8 mouse cellular contexts compared by ENCODE assay signal in genomic region chr3:88631921-88632587, GRCm38 (mm10). TPM values are rescaled to one million over a fixed set of nuclear protein-coding genes. Genes with fewer than 3 reads are reported as not detected.
DNase-seq lines count a peak whose midpoint lies in the region; ATAC-seq and TF ChIP-seq lines count a peak whose summit lies in the region.

No protein-coding gene starts in this region.

- H3K27ac ChIP-seq in hindbrain, postnatal 0 days = no peak overlapping the region
- no peak overlapping the region for H3K27ac ChIP-seq in hindbrain, embryonic 12.5 days
- H3K27ac ChIP-seq in lung, postnatal 0 days (ENCODE audit: low read length) = peak overlapping the region; percentile 74; the same call in 1 of the 2 replicates

- peak; percentile 58 for DNase-seq in hindbrain, postnatal 0 days (ENCODE audit: low spot score)
- peak; percentile 60 for DNase-seq in NIH3T3 (ENCODE audit: low read depth)
- DNase-seq in lung, postnatal 0 days (ENCODE audit: low spot score) = peak; percentile 78
- DNase-seq in urinary bladder, postnatal 14 days (ENCODE audit: low spot score) = no peak
- DNase-seq in frontal cortex, adult 2 months (ENCODE audit: extremely low spot score in 1 of 2, low spot score in 1 of 2) = no peak

- no peaks in the 10 kb centered on the region for H3K9me3 ChIP-seq in hindbrain, postnatal 0 days (ENCODE audit: low read length)
- H3K9me3 ChIP-seq in hindbrain, embryonic 12.5 days (replicated peaks) = no peaks in the 10 kb centered on the region
- no peaks in the 10 kb centered on the region for H3K9me3 ChIP-seq in E14TG2a.4 (ENCODE audit: low read length)
- no peaks in the 10 kb centered on the region for H3K9me3 ChIP-seq in lung, postnatal 0 days (ENCODE audit: low read length)

- ATAC-seq in hindbrain, postnatal 0 days = peak; percentile 21; the same call in 1 of the 2 replicates
- no peak for ATAC-seq in hindbrain, embryonic 12.5 days (ENCODE audit: low FRiP score)
- peak; percentile 23; the same call in 1 of the 2 replicates for ATAC-seq in lung, postnatal 0 days
- ATAC-seq in erythroid progenitor cell, adult 5-6 weeks (replicated peaks; ENCODE audit: low FRiP score, poor library complexity, severe bottlenecking) = no peak

- peak; percentile 74 for TF ChIP-seq CTCF in hindbrain, postnatal 0 days (IDR thresholded peaks at IDR 0.05; ENCODE audit: low read depth)
- peak; percentile 26 for TF ChIP-seq CTCF in E14TG2a.4 (conservative IDR thresholded peaks at IDR 0.05; ENCODE audit: low read length)
- TF ChIP-seq CTCF in lung, postnatal 0 days (IDR thresholded peaks at IDR 0.05) = peak; percentile 82

- WGBS in hindbrain, postnatal 0 days = 76% methylated on average over 12 of the region's 12 CpGs
- WGBS in hindbrain, embryonic 12.5 days = 78% methylated on average over 12 of the region's 12 CpGs
- WGBS in lung, postnatal 0 days = 60% methylated on average over 12 of the region's 12 CpGs

- H3K9ac ChIP-seq in hindbrain, postnatal 0 days (replicated peaks; ENCODE audit: low read length) = no peak overlapping the region
- no peak overlapping the region for H3K9ac ChIP-seq in hindbrain, embryonic 12.5 days
- no peak overlapping the region for H3K9ac ChIP-seq in lung, postnatal 0 days (replicated peaks; ENCODE audit: low read depth)

- H3K4me1 ChIP-seq in hindbrain, postnatal 0 days (ENCODE audit: insufficient read depth, low read length) = 0 out of 2 replicates have a peak, but pooled peaks cover 3% of the 10 kb centered on the region
- peaks cover 26% of the 10 kb centered on the region for H3K4me1 ChIP-seq in hindbrain, embryonic 12.5 days
- H3K4me1 ChIP-seq in E14TG2a.4 (replicated peaks; ENCODE audit: low read depth, low read length) = peaks cover 98% of the 10 kb centered on the region
- peaks cover 16% of the 10 kb centered on the region; the same call in 1 of the 2 replicates for H3K4me1 ChIP-seq in lung, postnatal 0 days (ENCODE audit: insufficient read depth, low read depth, low read length)

- H3K27me3 ChIP-seq in hindbrain, postnatal 0 days (ENCODE audit: insufficient read depth, low read length) = no peaks in the 10 kb centered on the region
- H3K27me3 ChIP-seq in hindbrain, embryonic 12.5 days = no peaks in the 10 kb centered on the region
- H3K27me3 ChIP-seq in E14TG2a.4 (ENCODE audit: insufficient read depth, low read length) = no peaks in the 10 kb centered on the region
- no peaks in the 10 kb centered on the region for H3K27me3 ChIP-seq in lung, postnatal 0 days (replicated peaks; ENCODE audit: insufficient read depth, low read length)

- H3K4me3 ChIP-seq in hindbrain, postnatal 0 days (ENCODE audit: low read length) = no peak overlapping the region
- no peak overlapping the region for H3K4me3 ChIP-seq in hindbrain, embryonic 12.5 days
- H3K4me3 ChIP-seq in E14TG2a.4 (replicated peaks; ENCODE audit: low read length) = peak overlapping the region; percentile 23; the same call in 1 of the 2 replicates
- no peak overlapping the region for H3K4me3 ChIP-seq in lung, postnatal 0 days (ENCODE audit: low read depth, low read length)

- H3K4me2 ChIP-seq in hindbrain, postnatal 0 days (ENCODE audit: low read depth, low read length) = no peak overlapping the region
- H3K4me2 ChIP-seq in hindbrain, embryonic 12.5 days (replicated peaks) = no peak overlapping the region
- no peak overlapping the region for H3K4me2 ChIP-seq in lung, postnatal 0 days (replicated peaks; ENCODE audit: low read depth, low read length)

- no peak for TF ChIP-seq EP300 in lung, postnatal 0 days (IDR thresholded peaks at IDR 0.05)

- H3K36me3 ChIP-seq in hindbrain, postnatal 0 days (ENCODE audit: insufficient read depth, low read length) = peaks cover 62% of the 10 kb centered on the region
- H3K36me3 ChIP-seq in hindbrain, embryonic 12.5 days = peaks cover 87% of the 10 kb centered on the region
- peaks cover 96% of the 10 kb centered on the region for H3K36me3 ChIP-seq in E14TG2a.4 (ENCODE audit: insufficient read depth, low read length)
- peaks cover 63% of the 10 kb centered on the region for H3K36me3 ChIP-seq in lung, postnatal 0 days (ENCODE audit: insufficient read depth, low read length)

RNA-seq across cellular contexts. Expression of gene Rxfp4, which starts 20.9 kb away (rescaled TPM):
- not detected in 2 replicates for total RNA-seq in hindbrain, postnatal 0 days (2014; rRNA removed)
- polyA plus RNA-seq in hindbrain, postnatal 0 days (2015; fragmentation: Nextera tagmentation; extraction: Ambion mirVana) = not detected in 2 replicates
- polyA plus RNA-seq in hindbrain, embryonic 12.5 days (2016; fragmentation: Nextera tagmentation; extraction: Ambion mirVana) = not detected in 2 replicates
- 0.61 and 0.92 TPM in 2 replicates for polyA plus RNA-seq in lung, postnatal 0 days (2015; fragmentation: Nextera tagmentation; extraction: Ambion mirVana)
- polyA plus RNA-seq in frontal cortex, adult 2 months (2012; rRNA removed) = not detected in 2 replicates
- not detected in 2 replicates for total RNA-seq in erythroid progenitor cell, adult 5-6 weeks (2015; ENCODE audit: low replicate concordance)
- not detected in 2 replicates for total RNA-seq in erythroid progenitor cell, adult 5-6 weeks (2017; ENCODE audit: low replicate concordance)

RNA-seq across cellular contexts. Expression of gene Arhgef2, which starts 26.3 kb away (rescaled TPM):
- total RNA-seq in hindbrain, postnatal 0 days (2014; rRNA removed) = 93.4 and 100 TPM in 2 replicates
- polyA plus RNA-seq in hindbrain, postnatal 0 days (2015; fragmentation: Nextera tagmentation; extraction: Ambion mirVana) = 56.0 and 57.1 TPM in 2 replicates
- 171 and 179 TPM in 2 replicates for polyA plus RNA-seq in hindbrain, embryonic 12.5 days (2016; fragmentation: Nextera tagmentation; extraction: Ambion mirVana)
- 170 and 229 TPM in 2 replicates for polyA plus RNA-seq in lung, postnatal 0 days (2015; fragmentation: Nextera tagmentation; extraction: Ambion mirVana)
- polyA plus RNA-seq in frontal cortex, adult 2 months (2012; rRNA removed) = 185 and 212 TPM in 2 replicates
- total RNA-seq in erythroid progenitor cell, adult 5-6 weeks (2015; ENCODE audit: low replicate concordance) = 17.7 and 23.9 TPM in 2 replicates
- total RNA-seq in erythroid progenitor cell, adult 5-6 weeks (2017; ENCODE audit: low replicate concordance) = 12.7 and 15.7 TPM in 2 replicates

RNA-seq across cellular contexts. Expression of gene Khdc4, which starts 53.5 kb away (rescaled TPM):
- total RNA-seq in hindbrain, postnatal 0 days (2014; rRNA removed) = 57.9 and 74.4 TPM in 2 replicates
- polyA plus RNA-seq in hindbrain, postnatal 0 days (2015; fragmentation: Nextera tagmentation; extraction: Ambion mirVana) = 66.1 and 70.7 TPM in 2 replicates
- polyA plus RNA-seq in hindbrain, embryonic 12.5 days (2016; fragmentation: Nextera tagmentation; extraction: Ambion mirVana) = 117 and 119 TPM in 2 replicates
- polyA plus RNA-seq in lung, postnatal 0 days (2015; fragmentation: Nextera tagmentation; extraction: Ambion mirVana) = 42.3 and 49.4 TPM in 2 replicates
- polyA plus RNA-seq in frontal cortex, adult 2 months (2012; rRNA removed) = 75.8 and 82.0 TPM in 2 replicates
- total RNA-seq in erythroid progenitor cell, adult 5-6 weeks (2015; ENCODE audit: low replicate concordance) = 56.9 and 69.2 TPM in 2 replicates
- total RNA-seq in erythroid progenitor cell, adult 5-6 weeks (2017; ENCODE audit: low replicate concordance) = 37.8 and 62.8 TPM in 2 replicates

RNA-seq across cellular contexts. Expression of gene Ssr2, which starts 56.4 kb away (rescaled TPM):
- total RNA-seq in hindbrain, postnatal 0 days (2014; rRNA removed) = 247 and 307 TPM in 2 replicates
- polyA plus RNA-seq in hindbrain, postnatal 0 days (2015; fragmentation: Nextera tagmentation; extraction: Ambion mirVana) = 209 and 210 TPM in 2 replicates
- polyA plus RNA-seq in hindbrain, embryonic 12.5 days (2016; fragmentation: Nextera tagmentation; extraction: Ambion mirVana) = 152 and 155 TPM in 2 replicates
- 306 and 384 TPM in 2 replicates for polyA plus RNA-seq in lung, postnatal 0 days (2015; fragmentation: Nextera tagmentation; extraction: Ambion mirVana)
- polyA plus RNA-seq in frontal cortex, adult 2 months (2012; rRNA removed) = 111 and 131 TPM in 2 replicates
- total RNA-seq in erythroid progenitor cell, adult 5-6 weeks (2015; ENCODE audit: low replicate concordance) = 97.7 and 101 TPM in 2 replicates
- 23.9 and 50.2 TPM in 2 replicates for total RNA-seq in erythroid progenitor cell, adult 5-6 weeks (2017; ENCODE audit: low replicate concordance)

Comparison
In these comparisons a context has a peak if more than half of its experiments do, and no peak if none do; other contexts are left out.
1. ATAC-seq: peak in hindbrain, postnatal 0 days (single experiment) and lung, postnatal 0 days (single experiment); none in hindbrain, embryonic 12.5 days (single experiment) and erythroid progenitor cell, adult 5-6 weeks (single experiment).
2. DNase-seq: peak in hindbrain, postnatal 0 days (single experiment), NIH3T3 (single experiment) and lung, postnatal 0 days (single experiment); none in urinary bladder, postnatal 14 days (single experiment) and frontal cortex, adult 2 months (0 of 2).
3. CTCF ChIP-seq: peak in every context shown above with its lines; median percentile 82 in lung, postnatal 0 days; 74 in hindbrain, postnatal 0 days; 26 in E14TG2a.4.